Comparison of ENCODE assay signal across 10 mouse cellular contexts in the genomic region with DNA sequence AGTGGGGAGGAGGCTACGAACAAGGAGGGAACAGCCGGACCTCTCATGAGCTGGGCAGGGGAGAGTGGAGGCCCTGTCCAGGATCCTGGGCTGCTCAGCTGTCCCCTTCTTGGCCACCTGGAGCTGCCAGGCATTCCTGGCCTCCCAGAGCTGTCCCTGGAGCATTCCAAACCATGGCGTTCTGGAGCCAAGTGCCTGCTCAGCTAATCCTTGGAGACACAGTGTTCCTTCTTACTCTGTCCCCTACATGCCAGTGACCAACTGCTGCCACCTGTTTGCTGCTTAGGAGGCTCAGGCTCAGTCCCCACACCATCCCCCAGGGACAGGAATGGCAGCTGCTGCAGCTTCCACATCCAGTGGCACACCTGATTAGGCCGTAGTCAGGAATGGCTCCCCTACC. TPM values are rescaled to one million over a fixed set of nuclear protein-coding genes. Genes with fewer than 3 reads are reported as not detected.
A peak's percentile ranks its signal among the peaks of the same experiment; 100 is the strongest.
DNase-seq lines count a peak whose midpoint lies in the region; ATAC-seq and TF ChIP-seq lines count a peak whose summit lies in the region.
"Had no signal": no experiment of that assay in that cellular context is flagged by ENCODE, and none has a peak within 500 bp of the region (broad histone marks: within the 10 kb centered on the region; RNA-seq: fewer than 3 reads in every experiment).

No protein-coding gene starts in this region.

- H3K4me2 ChIP-seq in hindbrain, postnatal 0 days (ENCODE audit: low read depth, low read length) = no peak overlapping the region
- H3K4me2 ChIP-seq: midbrain, embryonic 12.5 days had no signal

- 37% methylated on average over 4 of the region's 4 CpGs for WGBS in hindbrain, postnatal 0 days
- 64% methylated on average over 4 of the region's 4 CpGs for WGBS in hindbrain, embryonic 10.5 days
- 34% methylated on average over 4 of the region's 4 CpGs for WGBS in bone marrow, adult 2 months

- no peak for TF ChIP-seq CTCF in hindbrain, postnatal 0 days (IDR thresholded peaks at IDR 0.05; ENCODE audit: low read depth)
- TF ChIP-seq CTCF in bone marrow, adult 2 months (IDR thresholded peaks at IDR 0.05; ENCODE audit: control insufficient read depth, insufficient read depth, low read length) = no peak

- no peaks in the 10 kb centered on the region for H3K9me3 ChIP-seq in hindbrain, postnatal 0 days (ENCODE audit: low read length)
- no peaks in the 10 kb centered on the region for H3K9me3 ChIP-seq in hindbrain, embryonic 10.5 days
- H3K9me3 ChIP-seq: G1E; midbrain, embryonic 12.5 days had no signal

- H3K27me3 ChIP-seq in hindbrain, postnatal 0 days (ENCODE audit: insufficient read depth, low read length) = no peaks in the 10 kb centered on the region
- H3K27me3 ChIP-seq in hindbrain, embryonic 10.5 days (ENCODE audit: insufficient read depth, poor library complexity, severe bottlenecking) = peaks cover 6% of the 10 kb centered on the region; the same call in 1 of the 2 replicates
- H3K27me3 ChIP-seq: midbrain, embryonic 12.5 days had no signal

- peak; percentile 36; the same call in 1 of the 2 replicates for ATAC-seq in hindbrain, postnatal 0 days

- H3K4me3 ChIP-seq in hindbrain, postnatal 0 days (ENCODE audit: low read length) = no peak overlapping the region
- H3K4me3 ChIP-seq in hindbrain, embryonic 10.5 days = no peak overlapping the region
- peak overlapping the region; percentile 1 for H3K4me3 ChIP-seq in bone marrow, adult 2 months (replicated peaks; ENCODE audit: control insufficient read depth, low read depth, low read length)
- H3K4me3 ChIP-seq: midbrain, embryonic 12.5 days had no signal

- no peaks in the 10 kb centered on the region for H3K36me3 ChIP-seq in hindbrain, postnatal 0 days (ENCODE audit: insufficient read depth, low read length)
- no peaks in the 10 kb centered on the region for H3K36me3 ChIP-seq in hindbrain, embryonic 10.5 days
- H3K36me3 ChIP-seq: G1E; midbrain, embryonic 12.5 days had no signal

- H3K4me1 ChIP-seq in hindbrain, postnatal 0 days (ENCODE audit: insufficient read depth, low read length) = no peaks in the 10 kb centered on the region
- H3K4me1 ChIP-seq in hindbrain, embryonic 10.5 days (replicated peaks) = peaks cover 44% of the 10 kb centered on the region
- peaks cover 6% of the 10 kb centered on the region for H3K4me1 ChIP-seq in bone marrow, adult 2 months (ENCODE audit: control insufficient read depth, insufficient read depth, low read length)

- no peak for TF ChIP-seq POLR2A in bone marrow, adult 2 months (IDR thresholded peaks at IDR 0.05; ENCODE audit: borderline replicate concordance, control insufficient read depth, low read depth, low read length)

- DNase-seq in hindbrain, postnatal 0 days (ENCODE audit: low spot score) = peak; percentile 35
- DNase-seq in hindbrain, embryonic 10.5 days (ENCODE audit: low spot score) = no peak
- DNase-seq in forelimb bud, embryonic 11.5 days (ENCODE audit: low read depth, low spot score) = peak; percentile 26
- peak; percentile 17 for DNase-seq in kidney, postnatal 14 days
- DNase-seq in urinary bladder, postnatal 36 days (ENCODE audit: low spot score in 2 of 2) = no peak
- DNase-seq in spleen, postnatal 4 days (ENCODE audit: low spot score in 2 of 2) = no peak
- DNase-seq in frontal cortex, postnatal 10 days (ENCODE audit: low spot score in 2 of 2) = no peak

- peak overlapping the region; percentile 34; the same call in 1 of the 2 replicates for H3K27ac ChIP-seq in hindbrain, postnatal 0 days
- H3K27ac ChIP-seq in hindbrain, embryonic 10.5 days = no peak overlapping the region; the same call in 1 of the 2 replicates
- H3K27ac ChIP-seq in bone marrow, adult 2 months (ENCODE audit: control insufficient read depth, insufficient read depth, low read depth, low read length, poor library complexity) = peak overlapping the region; percentile 55
- H3K27ac ChIP-seq: midbrain, embryonic 12.5 days had no signal

- no peak overlapping the region for H3K9ac ChIP-seq in hindbrain, postnatal 0 days (replicated peaks; ENCODE audit: low read length)
- H3K9ac ChIP-seq: midbrain, embryonic 12.5 days had no signal

RNA-seq across cellular contexts. Expression of gene Mybph, which starts 2.7 kb away (rescaled TPM):
- not detected in 2 replicates for total RNA-seq in hindbrain, postnatal 0 days (2014; rRNA removed)
- polyA plus RNA-seq in hindbrain, postnatal 0 days (2015; fragmentation: Nextera tagmentation; extraction: Ambion mirVana) = 0.08 TPM in 1 of 2 replicates, not detected in the other
- 0.21 and 0.39 TPM in 2 replicates for polyA plus RNA-seq in hindbrain, embryonic 10.5 days (2016; fragmentation: Nextera tagmentation; extraction: Ambion mirVana)
- not detected in 2 replicates for polyA plus RNA-seq in bone marrow, adult 2 months (2011; ENCODE audit: insufficient read depth, insufficient read length, low replicate concordance, missing spikeins)
- polyA plus RNA-seq: G1E; midbrain, embryonic 12.5 days had no signal

RNA-seq across cellular contexts. Expression of gene Chil1, which starts 14.0 kb away (rescaled TPM):
- total RNA-seq in hindbrain, postnatal 0 days (2014; rRNA removed) = 4.5 and 6.2 TPM in 2 replicates
- 3.1 and 4.1 TPM in 2 replicates for polyA plus RNA-seq in hindbrain, postnatal 0 days (2015; fragmentation: Nextera tagmentation; extraction: Ambion mirVana)
- polyA plus RNA-seq in hindbrain, embryonic 10.5 days (2016; fragmentation: Nextera tagmentation; extraction: Ambion mirVana) = 1.5 and 3.4 TPM in 2 replicates
- 37.4 and 135 TPM in 2 replicates for polyA plus RNA-seq in bone marrow, adult 2 months (2011; ENCODE audit: insufficient read depth, insufficient read length, low replicate concordance, missing spikeins)
- total RNA-seq: G1E had no signal
- polyA plus RNA-seq: G1E had no signal

RNA-seq across cellular contexts. Expression of gene Adora1, which starts 39.3 kb away (rescaled TPM):
- total RNA-seq in hindbrain, postnatal 0 days (2014; rRNA removed) = 51.1 and 54.2 TPM in 2 replicates
- 32.6 and 33.4 TPM in 2 replicates for polyA plus RNA-seq in hindbrain, postnatal 0 days (2015; fragmentation: Nextera tagmentation; extraction: Ambion mirVana)
- 0.37 and 0.46 TPM in 2 replicates for polyA plus RNA-seq in hindbrain, embryonic 10.5 days (2016; fragmentation: Nextera tagmentation; extraction: Ambion mirVana)
- polyA plus RNA-seq in bone marrow, adult 2 months (2011; ENCODE audit: insufficient read depth, insufficient read length, low replicate concordance, missing spikeins) = not detected in 2 replicates
- polyA plus RNA-seq: G1E had no signal

Comparison
In these comparisons a context has a peak if more than half of its experiments do, and no peak if none do; other contexts are left out.
1. DNase-seq: peak in hindbrain, postnatal 0 days (single experiment), forelimb bud, embryonic 11.5 days (single experiment) and kidney, postnatal 14 days (single experiment); none in hindbrain, embryonic 10.5 days (single experiment), urinary bladder, postnatal 36 days (0 of 2), spleen, postnatal 4 days (0 of 2) and frontal cortex, postnatal 10 days (0 of 2).
2. RNA of gene Adora1, which starts 39.3 kb away (polyA plus RNA-seq): 32.6 to 33.4 TPM in hindbrain, postnatal 0 days; 0.37 to 0.46 TPM in hindbrain, embryonic 10.5 days and not detected in bone marrow, adult 2 months; every median in the first group is over 10 times any median in the second.